Mouse (Mus musculus): ENCODE measurements around the gene Hnf1b.

The Hnf1b gene

DNA sequence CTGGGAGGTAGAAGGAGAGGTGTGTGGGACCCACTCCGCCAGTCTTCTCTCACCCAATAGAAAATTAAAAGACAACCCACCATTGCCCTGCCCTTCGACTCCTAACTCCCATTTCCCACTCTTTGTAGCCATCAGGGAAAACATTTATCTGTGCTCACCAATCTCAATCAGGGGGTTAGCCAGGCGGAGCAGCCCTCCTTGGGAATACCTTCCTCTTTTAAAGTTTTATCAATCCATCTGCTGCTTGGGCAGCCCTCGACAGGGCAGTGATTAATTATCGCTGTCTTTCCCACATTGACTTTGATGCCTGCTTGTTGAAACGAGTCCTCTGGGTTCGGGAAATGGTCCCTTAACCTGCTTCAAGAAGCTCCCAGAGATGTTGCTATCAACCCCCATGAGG is 47.7 kb downstream of the Hnf1b start:
- DNase-seq (ENCODE audit: low read depth), result no peak

DNA sequence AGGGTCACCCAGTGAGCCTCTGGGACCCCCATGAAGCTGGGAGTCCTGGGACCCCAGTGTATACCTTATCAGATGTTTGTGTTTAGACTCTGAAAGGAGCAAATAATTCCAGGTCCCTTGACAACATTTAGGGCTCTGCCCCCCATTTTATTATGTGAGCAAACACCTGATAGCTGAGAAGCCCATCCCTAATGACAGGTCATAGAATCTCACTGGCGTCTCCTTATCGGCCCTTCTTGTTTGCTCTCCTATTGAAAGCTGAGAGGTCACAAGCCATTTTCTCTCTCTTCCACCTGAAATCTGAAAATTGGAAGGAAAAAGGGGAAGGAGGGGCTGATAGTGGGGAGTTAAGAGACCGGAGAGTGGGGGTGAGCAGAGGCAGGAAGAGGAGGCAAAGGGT is 52.9 kb downstream of the Hnf1b start:
- no peak for DNase-seq (ENCODE audit: low read depth)

DNA sequence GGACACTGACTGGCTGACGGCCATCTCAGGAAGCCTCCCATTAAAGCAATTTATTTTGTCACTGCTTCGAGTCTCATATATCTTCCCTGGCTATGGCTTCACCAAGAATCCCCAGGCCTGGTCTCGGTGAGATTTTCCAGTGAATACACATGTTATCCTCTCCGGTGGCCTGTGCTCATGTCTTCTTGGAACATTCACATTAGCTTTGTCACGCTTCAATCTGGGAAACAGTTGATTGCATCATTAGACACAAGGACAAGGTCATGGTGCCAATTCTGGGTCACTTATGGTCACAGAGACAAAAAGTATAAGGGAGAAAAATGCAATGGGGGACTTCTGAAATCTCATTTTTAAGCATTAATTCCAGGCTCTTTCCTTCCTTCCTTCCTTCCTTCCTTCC is 55.9 kb downstream of the Hnf1b start:
- DNase-seq (ENCODE audit: low read depth), result no peak

- DNase-seq (ENCODE audit: low read depth), result no peak
These were observed 58.5 kb downstream of the Hnf1b start for GRCm38 (mm10) chr11:83908376-83908775.

- no peak for DNase-seq (ENCODE audit: low read depth)
These were observed 64.0 kb downstream of the Hnf1b start for GRCm38 (mm10) chr11:83913824-83914311.

- DNase-seq (ENCODE audit: low read depth), result no peak
These were observed 64.6 kb downstream of the Hnf1b start for GRCm38 (mm10) chr11:83914501-83914900.

- no peak for DNase-seq (ENCODE audit: low read depth)
These were observed 72.7 kb downstream of the Hnf1b start for GRCm38 (mm10) chr11:83922600-83922999.

DNA sequence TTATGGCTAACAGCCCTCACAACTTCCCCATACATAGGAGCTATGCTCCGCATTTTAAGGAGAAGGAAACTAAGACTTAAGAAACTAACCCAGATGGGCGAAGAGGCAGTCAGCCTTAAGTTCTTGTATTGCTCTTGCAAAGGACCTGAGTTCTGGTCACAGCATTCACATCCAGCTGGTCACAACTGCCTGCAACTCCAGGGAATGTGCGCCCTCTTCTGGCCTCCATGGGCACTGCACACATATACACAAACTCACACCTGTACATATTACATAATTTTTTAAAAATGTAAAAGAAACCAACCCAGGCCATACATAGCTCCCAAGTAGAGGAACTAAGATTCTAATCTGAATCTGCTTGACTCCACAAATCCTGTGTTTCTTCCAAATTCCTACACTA is 77.2 kb downstream of the Hnf1b start:
- peak; percentile 58 for DNase-seq (ENCODE audit: low read depth)

- no peak for DNase-seq (ENCODE audit: low read depth)
These were observed 82.7 kb downstream of the Hnf1b start for GRCm38 (mm10) chr11:83932506-83933106.

GRCm38 (mm10) chr11:83933376-83933775 is 83.5 kb downstream of the Hnf1b start:
- DNase-seq (ENCODE audit: low read depth), result no peak

- peak; percentile 79 for DNase-seq (ENCODE audit: low read depth)
These were observed 86.3 kb downstream of the Hnf1b start for GRCm38 (mm10) chr11:83935986-83936665.

DNA sequence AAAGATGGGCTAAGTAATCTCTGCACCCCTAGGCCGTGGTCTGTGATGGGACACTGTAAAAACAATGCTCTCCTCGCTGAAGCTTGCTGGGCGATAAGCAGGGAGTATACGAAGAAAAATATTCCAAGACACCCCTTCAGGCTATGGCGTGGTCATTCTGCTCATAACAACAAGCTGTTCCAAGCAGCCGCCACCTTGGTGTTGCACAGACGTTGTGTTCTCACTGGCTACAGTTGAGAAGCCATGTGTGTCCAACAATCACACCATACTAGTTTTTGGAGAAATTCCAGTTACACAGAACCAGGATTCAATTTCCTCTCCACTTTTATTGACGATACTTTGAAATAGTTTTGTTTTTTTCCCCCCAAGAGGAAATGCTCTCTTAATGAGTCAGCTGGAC is 88.7 kb downstream of the Hnf1b start:
- DNase-seq (ENCODE audit: low read depth), result no peak

DNA sequence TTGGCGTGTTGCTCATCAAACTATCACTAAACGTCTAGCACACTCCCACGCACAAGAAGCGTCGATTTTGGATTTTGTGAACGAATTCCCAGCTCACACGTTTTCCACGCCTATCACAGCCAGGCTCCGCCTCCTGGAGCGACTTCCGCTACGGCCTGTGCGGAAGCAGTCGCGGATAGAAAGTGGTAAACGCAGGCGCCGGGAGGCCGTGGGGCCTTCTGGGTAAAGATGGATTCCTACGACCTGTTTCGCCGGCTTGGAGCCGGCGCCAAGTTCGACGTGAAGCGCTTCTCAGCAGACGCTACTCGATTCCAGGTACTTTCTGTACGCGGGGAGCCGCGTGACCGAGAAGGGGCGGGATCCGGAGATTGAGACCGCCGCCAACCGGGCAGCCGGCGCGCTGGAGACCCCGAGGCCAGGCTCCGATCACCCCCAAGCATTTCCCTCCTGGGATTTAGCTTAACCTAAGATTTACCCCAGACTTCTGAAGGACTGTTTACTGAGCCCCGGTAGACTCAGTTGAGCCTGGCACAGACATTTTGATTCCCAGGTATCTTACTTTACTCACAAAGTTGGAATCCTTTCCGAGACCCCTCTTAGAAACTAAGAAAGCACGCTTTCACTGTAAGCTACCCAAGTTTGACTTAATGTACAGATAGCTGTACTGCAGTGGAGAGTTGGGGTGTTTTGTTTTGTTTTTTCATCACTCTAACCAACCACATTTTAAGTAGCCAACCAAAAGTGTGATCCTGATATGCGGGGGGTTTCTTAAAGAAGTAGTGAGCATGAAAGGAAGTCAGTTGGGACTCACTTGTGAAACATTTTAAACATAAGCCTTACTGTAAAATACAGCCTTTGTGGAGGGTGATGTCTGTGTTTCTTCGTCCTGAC is 92.3 kb downstream of the Hnf1b start, which contains the start of gene Ddx52:
Ddx52 (plus strand) TSS at position 113 of the 891 bp plus-strand sequence.
- peak; percentile 95 for DNase-seq (ENCODE audit: low read depth)
